Mouse (Mus musculus) CD4-positive, CD25-positive, alpha-beta regulatory T cell, adult 4 months (primary cell): ENCODE measurements around the gene Spaca6. TPM values are rescaled to one million over a fixed set of nuclear protein-coding genes. Genes with fewer than 3 reads are reported as not detected.

Experiments used
- polyA plus RNA-seq, 2 experiments: library from polyadenylated mRNA; unstranded; fragments of 100-300 nt; shearing (Covaris generic); gene quantifications; one replicate each; pipeline ENCODE4 v1.2.1; 2017

Gene Spaca6
- polyA plus RNA-seq, 2 experiments from 2014 or later = 5.8 to 6.1 TPM

Other genes starting within 250 kb of the Spaca6 start
- gene Lnpep, start 202.1 kb upstream of the Spaca6 start, polyA plus RNA-seq = 10 to 100 TPM; 31.8 to 33.9 TPM
- under 1 TPM in 1 of 2 experiments, not detected in 1; 0.12 TPM for gene Vmn2r90, start 123.4 kb upstream of the Spaca6 start, polyA plus RNA-seq
- not detected for gene Has1, start 28.0 kb downstream of the Spaca6 start, polyA plus RNA-seq
- not detected for gene Fpr1, start 56.8 kb downstream of the Spaca6 start, polyA plus RNA-seq
- gene Fpr2, start 60.7 kb downstream of the Spaca6 start, polyA plus RNA-seq = under 1 TPM in 1 of 2 experiments, not detected in 1; 0.62 TPM
- gene Fpr3, start 60.7 kb downstream of the Spaca6 start, polyA plus RNA-seq = not detected
- not detected for gene Fpr-rs4, start 194.6 kb downstream of the Spaca6 start, polyA plus RNA-seq
- gene Vmn2r124, start 222.3 kb downstream of the Spaca6 start, polyA plus RNA-seq = not detected